Mouse (Mus musculus) embryonic facial prominence, embryonic 15.5 days (tissue): Measurements from ENCODE around the gene Sema5a. TPM values are rescaled to one million over a fixed set of nuclear protein-coding genes. Genes with fewer than 3 reads are reported as not detected.

ENCODE experiments used
- ATAC-seq: fragments of 200-750 bp; cut with Nextera tagmentation; 2 replicates; pipeline ENCODE4 v1.8.0; 2017; ENCODE audit warnings: low read depth, moderate TSS enrichment; ENCODE audit not compliant: insufficient number of reproducible peaks, low FRiP score, low TSS enrichment
- H3K27ac ChIP-seq: fragments of 300-500 bp; sonication (generic); replicated peaks from 2 replicates; pipeline ENCODE4 v1.5.1; 2015; ENCODE audit warnings: mild to moderate bottlenecking, inconsistent platforms
- H3K27me3 ChIP-seq: fragments of 300-500 bp; sonication (generic); 2 replicates; pipeline ENCODE4 v1.6.1; 2015; ENCODE audit warnings: inconsistent platforms
- H3K36me3 ChIP-seq: fragments of 300-500 bp; sonication (generic); 2 replicates; pipeline ENCODE4 v1.6.1; 2015; ENCODE audit warnings: mild to moderate bottlenecking, inconsistent platforms
- H3K4me1 ChIP-seq: fragments of 300-500 bp; sonication (generic); 2 replicates; pipeline ENCODE4 v1.6.1; 2015; ENCODE audit warnings: inconsistent platforms
- H3K4me2 ChIP-seq: fragments of 300-500 bp; sonication (generic); replicated peaks from 2 replicates; pipeline ENCODE4 v1.6.1; 2015; ENCODE audit warnings: mild to moderate bottlenecking, inconsistent platforms
- H3K4me3 ChIP-seq: fragments of 300-500 bp; sonication (generic); replicated peaks from 2 replicates; pipeline ENCODE4 v1.5.1; 2015; ENCODE audit warnings: mild to moderate bottlenecking, inconsistent platforms
- H3K9ac ChIP-seq: fragments of 300-500 bp; sonication (generic); 2 replicates; pipeline ENCODE4 v1.6.1; 2015; ENCODE audit warnings: inconsistent platforms
- H3K9me3 ChIP-seq: fragments of 300-500 bp; sonication (generic); replicated peaks from 2 replicates; pipeline ENCODE4 v1.6.1; 2016; ENCODE audit warnings: inconsistent platforms
- WGBS: fragments of 180-500 bp; shearing (Covaris S2); methylation state at CpG from one replicate; pipeline ENCODE4 v1.1.7; 2015; 5-methylcytosine and 5-hydroxymethylcytosine counted together
- polyA plus RNA-seq: library from polyadenylated mRNA; unstranded; fragments of >200 nt; fragmentation: Nextera tagmentation; extraction: Ambion mirVana; gene quantifications from 2 replicates; pipeline ENCODE4 v1.2.1, GENCODE M21; 2015

The Sema5a gene
- polyA plus RNA-seq, 1 experiment from 2014 or later = 30.8 TPM

- Histone ChIP-seq H3K4me2 (no peak overlapping the region), H3K9ac (no peak overlapping the region), H3K36me3 (no peaks in the 10 kb centered on the region), H3K27me3 (no peaks in the 10 kb centered on the region), H3K9me3 (no peaks in the 10 kb centered on the region), H3K27ac (0 out of 2 replicates have a peak overlapping the region, but pooled peaks have one; percentile 44), H3K4me3 (no peak overlapping the region), H3K4me1 (peaks cover 10% of the 10 kb centered on the region; the same call in 1 of the 2 replicates)
- WGBS = 39% methylated on average over 4 of the region's 4 CpGs
- ATAC-seq = peak; percentile 60
These were observed 411.4 kb downstream of the Sema5a start for GRCm38 (mm10) chr15:32656017-32656416.

GRCm38 (mm10) chr15:32676446-32676845 lies 431.8 kb downstream of the Sema5a start:
- no peak for ATAC-seq
- 82% methylated on average over 1 of the region's 1 CpGs for WGBS
- Histone ChIP-seq H3K27ac (no peak overlapping the region), H3K4me3 (no peak overlapping the region), H3K27me3 (no peaks in the 10 kb centered on the region), H3K4me1 (no peaks in the 10 kb centered on the region), H3K9me3 (no peaks in the 10 kb centered on the region), H3K4me2 (no peak overlapping the region), H3K9ac (no peak overlapping the region), H3K36me3 (peaks cover 6% of the 10 kb centered on the region; the same call in 1 of the 2 replicates)

- no peaks in the 10 kb centered on the region for H3K27me3 ChIP-seq
- H3K4me2 ChIP-seq = no peak overlapping the region
- H3K9me3 ChIP-seq = no peaks in the 10 kb centered on the region
- no peak overlapping the region for H3K4me3 ChIP-seq
- H3K36me3 ChIP-seq = peaks cover 4% of the 10 kb centered on the region; the same call in 1 of the 2 replicates
- ATAC-seq = no peak
- no peak overlapping the region for H3K9ac ChIP-seq
- no peak overlapping the region for H3K27ac ChIP-seq
- 74% methylated on average over 4 of the region's 4 CpGs for WGBS
- no peaks in the 10 kb centered on the region for H3K4me1 ChIP-seq
These were observed 440.5 kb downstream of the Sema5a start for GRCm38 (mm10) chr15:32685152-32685551.

- H3K9me3 ChIP-seq = no peaks in the 10 kb centered on the region
- no peaks in the 10 kb centered on the region for H3K27me3 ChIP-seq
- no peak overlapping the region for H3K9ac ChIP-seq
- H3K4me3 ChIP-seq = no peak overlapping the region
- no peaks in the 10 kb centered on the region for H3K4me1 ChIP-seq
- no peak for ATAC-seq
- no peak overlapping the region for H3K27ac ChIP-seq
- H3K36me3 ChIP-seq = no peaks in the 10 kb centered on the region; the same call in 1 of the 2 replicates
- H3K4me2 ChIP-seq = no peak overlapping the region
These were observed 446.4 kb downstream of the Sema5a start for GRCm38 (mm10) chr15:32691021-32691420.

- Histone ChIP-seq H3K9ac (no peak overlapping the region), H3K4me1 (no peaks in the 10 kb centered on the region), H3K27me3 (no peaks in the 10 kb centered on the region), H3K27ac (no peak overlapping the region), H3K4me3 (no peak overlapping the region), H3K36me3 (no peaks in the 10 kb centered on the region), H3K4me2 (no peak overlapping the region), H3K9me3 (no peaks in the 10 kb centered on the region)
- WGBS = 52% methylated on average over 2 of the region's 2 CpGs
- no peak for ATAC-seq
These were observed 448.4 kb downstream of the Sema5a start for GRCm38 (mm10) chr15:32693006-32693405.

GRCm38 (mm10) chr15:32717298-32717985 lies 472.8 kb downstream of the Sema5a start:
- WGBS = 70% methylated on average over 4 of the region's 4 CpGs
- H3K27me3 ChIP-seq = no peaks in the 10 kb centered on the region
- no peak for ATAC-seq
- H3K4me1 ChIP-seq = no peaks in the 10 kb centered on the region
- no peak overlapping the region for H3K27ac ChIP-seq
- H3K4me2 ChIP-seq = no peak overlapping the region
- H3K4me3 ChIP-seq = no peak overlapping the region
- no peaks in the 10 kb centered on the region for H3K9me3 ChIP-seq
- H3K36me3 ChIP-seq = no peaks in the 10 kb centered on the region
- no peak overlapping the region for H3K9ac ChIP-seq

GRCm38 (mm10) chr15:32718293-32718963 lies 473.8 kb downstream of the Sema5a start:
- WGBS = 26% methylated on average over 4 of the region's 4 CpGs
- Histone ChIP-seq H3K9ac (no peak overlapping the region), H3K27ac (no peak overlapping the region), H3K4me2 (no peak overlapping the region), H3K4me1 (no peaks in the 10 kb centered on the region), H3K4me3 (no peak overlapping the region), H3K9me3 (no peaks in the 10 kb centered on the region), H3K27me3 (no peaks in the 10 kb centered on the region), H3K36me3 (no peaks in the 10 kb centered on the region)
- 0 out of 2 replicates have a peak, but pooled peaks have one; percentile 54 for ATAC-seq

GRCm38 (mm10) chr15:32718964-32719311 lies 474.3 kb downstream of the Sema5a start:
- no peaks in the 10 kb centered on the region for H3K36me3 ChIP-seq
- no peak for ATAC-seq
- H3K27ac ChIP-seq = no peak overlapping the region
- H3K9ac ChIP-seq = no peak overlapping the region
- 94% methylated on average over 1 of the region's 1 CpGs for WGBS
- no peaks in the 10 kb centered on the region for H3K4me1 ChIP-seq
- no peaks in the 10 kb centered on the region for H3K27me3 ChIP-seq
- no peak overlapping the region for H3K4me3 ChIP-seq
- H3K9me3 ChIP-seq = no peaks in the 10 kb centered on the region
- H3K4me2 ChIP-seq = no peak overlapping the region

- Histone ChIP-seq H3K27me3 (no peaks in the 10 kb centered on the region), H3K4me2 (no peak overlapping the region), H3K27ac (no peak overlapping the region), H3K4me3 (no peak overlapping the region), H3K9ac (no peak overlapping the region), H3K36me3 (no peaks in the 10 kb centered on the region), H3K4me1 (no peaks in the 10 kb centered on the region), H3K9me3 (no peaks in the 10 kb centered on the region)
- 34% methylated on average over 3 of the region's 3 CpGs for WGBS
- ATAC-seq = no peak
These were observed 486.2 kb downstream of the Sema5a start for GRCm38 (mm10) chr15:32730839-32731238.

Other genes with a start within 250 kb of the Sema5a start
- gene Tas2r119, start 67.5 kb upstream of the Sema5a start, polyA plus RNA-seq = not detected in 2 replicates